Comparison of ENCODE assay signal across 10 mouse cellular contexts in genomic region chr11:103093862-103094833, GRCm38 (mm10). TPM values are rescaled to one million over a fixed set of nuclear protein-coding genes. Genes with fewer than 3 reads are reported as not detected.
A peak's percentile ranks its signal among the peaks of the same experiment; 100 is the strongest.
DNase-seq lines count a peak whose midpoint lies in the region; ATAC-seq and TF ChIP-seq lines count a peak whose summit lies in the region.
"Had no signal": no experiment of that assay in that cellular context is flagged by ENCODE, and none has a peak within 500 bp of the region (broad histone marks: within the 10 kb centered on the region; RNA-seq: fewer than 3 reads in every experiment).

No protein-coding gene starts in this region.

- peaks cover 10% of the 10 kb centered on the region; the same call in 1 of the 2 replicates for H3K4me1 ChIP-seq in brown adipose tissue, adult 24 weeks (ENCODE audit: control insufficient read depth, insufficient read depth, insufficient read length, low read length)
- peaks cover 21% of the 10 kb centered on the region for H3K4me1 ChIP-seq in intestine, embryonic 15.5 days (replicated peaks)
- no peaks in the 10 kb centered on the region for H3K4me1 ChIP-seq in midbrain, embryonic 14.5 days (ENCODE audit: control insufficient read depth, insufficient read depth, low read length)

- intact Hi-C loops in gastrocnemius, adult 2 months (cut with DNase I): no loop called here
- intact Hi-C loops in gastrocnemius, postnatal 36 days (cut with DNase I): no loop called here

- DNase-seq in gastrocnemius, adult 2 months: peak; percentile 73
- no peak for DNase-seq in gastrocnemius, postnatal 36 days
- peak; percentile 69 to 78 for DNase-seq in B cell, adult 2 months
- no peak for DNase-seq in midbrain, embryonic 14.5 days
- DNase-seq in ovary, postnatal 36 days (ENCODE audit: low spot score): no peak

- TF ChIP-seq CTCF in gastrocnemius, adult 2 months (IDR thresholded peaks at IDR 0.05): no peak

- H3K4me3 ChIP-seq in gastrocnemius, adult 2 months: peak overlapping the region; percentile 44
- H3K4me3 ChIP-seq in brown adipose tissue, adult 24 weeks (ENCODE audit: insufficient read depth, low read depth, low read length): no peak overlapping the region
- H3K4me3 ChIP-seq in intestine, embryonic 15.5 days (replicated peaks): no peak overlapping the region
- no peak overlapping the region for H3K4me3 ChIP-seq in midbrain, embryonic 14.5 days (replicated peaks; ENCODE audit: low read depth, low read length)
- H3K4me3 ChIP-seq: embryonic facial prominence, embryonic 15.5 days had no signal

- no peaks in the 10 kb centered on the region for H3K36me3 ChIP-seq in intestine, embryonic 15.5 days
- no peaks in the 10 kb centered on the region for H3K36me3 ChIP-seq in midbrain, embryonic 14.5 days (ENCODE audit: control insufficient read depth, insufficient read depth, low read length)
- H3K36me3 ChIP-seq: embryonic facial prominence, embryonic 15.5 days; G1E had no signal

- H3K27me3 ChIP-seq in intestine, embryonic 15.5 days (replicated peaks): no peaks in the 10 kb centered on the region
- H3K27me3 ChIP-seq in midbrain, embryonic 14.5 days (ENCODE audit: control insufficient read depth, insufficient read depth, low read length): peaks cover 3% of the 10 kb centered on the region; the same call in 1 of the 2 replicates
- H3K27me3 ChIP-seq: embryonic facial prominence, embryonic 15.5 days had no signal

- H3K27ac ChIP-seq in gastrocnemius, adult 2 months: peak overlapping the region; percentile 96
- H3K27ac ChIP-seq in brown adipose tissue, adult 24 weeks (replicated peaks; ENCODE audit: low read depth, low read length): 0 out of 2 replicates have a peak overlapping the region, but pooled peaks have one; percentile 40
- 0 out of 2 replicates have a peak overlapping the region, but pooled peaks have one; percentile 14 for H3K27ac ChIP-seq in intestine, embryonic 15.5 days
- H3K27ac ChIP-seq in midbrain, embryonic 14.5 days (replicated peaks; ENCODE audit: low read depth, low read length): no peak overlapping the region
- H3K27ac ChIP-seq: embryonic facial prominence, embryonic 15.5 days had no signal

- WGBS in intestine, embryonic 15.5 days: 61% methylated on average over 20 of the region's 20 CpGs
- 74% methylated on average over 20 of the region's 20 CpGs for WGBS in midbrain, embryonic 14.5 days

- H3K9ac ChIP-seq in intestine, embryonic 15.5 days: no peak overlapping the region
- no peak overlapping the region for H3K9ac ChIP-seq in midbrain, embryonic 14.5 days (replicated peaks; ENCODE audit: low read length)
- H3K9ac ChIP-seq: embryonic facial prominence, embryonic 15.5 days had no signal

- H3K4me2 ChIP-seq in intestine, embryonic 15.5 days (replicated peaks): no peak overlapping the region
- no peak overlapping the region for H3K4me2 ChIP-seq in midbrain, embryonic 14.5 days (ENCODE audit: low read length)
- H3K4me2 ChIP-seq: embryonic facial prominence, embryonic 15.5 days had no signal

- peak; percentile 64 for ATAC-seq in intestine, embryonic 15.5 days
- no peak for ATAC-seq in inflammation-experienced regulatory T-cells, adult 6 months
- ATAC-seq in midbrain, embryonic 14.5 days (ENCODE audit: low FRiP score, low TSS enrichment): no peak

- no peaks in the 10 kb centered on the region for H3K9me3 ChIP-seq in intestine, embryonic 15.5 days
- no peaks in the 10 kb centered on the region for H3K9me3 ChIP-seq in midbrain, embryonic 14.5 days (ENCODE audit: control insufficient read depth, low read length)
- H3K9me3 ChIP-seq: embryonic facial prominence, embryonic 15.5 days; G1E had no signal

RNA-seq across cellular contexts. Expression of gene Plcd3, which starts 7.3 kb away (rescaled TPM):
- 1 to 10 TPM; 4.6 to 5.9 TPM for total RNA-seq in gastrocnemius, adult 2 months (2021)
- total RNA-seq in gastrocnemius, postnatal 36 days (2021): 1 to 10 TPM; 3.8 to 4.0 TPM
- 6.1 and 6.2 TPM in 2 replicates for polyA plus RNA-seq in brown adipose tissue, adult 24 weeks (2012; ENCODE audit: insufficient read depth, insufficient read length, missing spikeins)
- polyA plus RNA-seq in intestine, embryonic 15.5 days (2015; fragmentation: Nextera tagmentation; extraction: Ambion mirVana): 1.8 and 2.0 TPM in 2 replicates
- polyA plus RNA-seq in inflammation-experienced regulatory T-cells, adult 6 months (2017; shearing (Covaris generic)): not detected
- 0.92 and 1.8 TPM in 2 replicates for polyA plus RNA-seq in midbrain, embryonic 14.5 days (2014; fragmentation: Nextera tagmentation; extraction: Ambion mirVana)
- polyA plus RNA-seq: G1E had no signal

RNA-seq across cellular contexts. Expression of gene Acbd4, which starts 7.3 kb away (rescaled TPM):
- total RNA-seq in gastrocnemius, adult 2 months (2021): 10 to 100 TPM; 24.2 to 28.6 TPM
- 10 to 100 TPM; 26.8 to 31.1 TPM for total RNA-seq in gastrocnemius, postnatal 36 days (2021)
- 95.3 and 183 TPM in 2 replicates for polyA plus RNA-seq in brown adipose tissue, adult 24 weeks (2012; ENCODE audit: insufficient read depth, insufficient read length, missing spikeins)
- polyA plus RNA-seq in intestine, embryonic 15.5 days (2015; fragmentation: Nextera tagmentation; extraction: Ambion mirVana): 17.4 and 22.0 TPM in 2 replicates
- polyA plus RNA-seq in inflammation-experienced regulatory T-cells, adult 6 months (2017; shearing (Covaris generic)): 10 to 100 TPM; 21.5 to 28.5 (median 25.4) TPM
- 8.0 and 8.4 TPM in 2 replicates for polyA plus RNA-seq in midbrain, embryonic 14.5 days (2014; fragmentation: Nextera tagmentation; extraction: Ambion mirVana)

RNA-seq across cellular contexts. Expression of gene Hexim1, which starts 21.9 kb away (rescaled TPM):
- total RNA-seq in gastrocnemius, adult 2 months (2021): 10 to 100 TPM; 18.6 to 21.8 TPM
- total RNA-seq in gastrocnemius, postnatal 36 days (2021): 10 to 100 TPM; 14.7 to 17.0 TPM
- 36.0 and 40.8 TPM in 2 replicates for polyA plus RNA-seq in brown adipose tissue, adult 24 weeks (2012; ENCODE audit: insufficient read depth, insufficient read length, missing spikeins)
- polyA plus RNA-seq in intestine, embryonic 15.5 days (2015; fragmentation: Nextera tagmentation; extraction: Ambion mirVana): 4.1 and 4.7 TPM in 2 replicates
- 1 to 10 TPM; 3.0 to 3.7 (median 3.5) TPM for polyA plus RNA-seq in inflammation-experienced regulatory T-cells, adult 6 months (2017; shearing (Covaris generic))
- 3.9 and 5.9 TPM in 2 replicates for polyA plus RNA-seq in midbrain, embryonic 14.5 days (2014; fragmentation: Nextera tagmentation; extraction: Ambion mirVana)

RNA-seq across cellular contexts. Expression of gene Hexim2, which starts 38.1 kb away (rescaled TPM):
- 1 to 10 TPM; 2.0 to 3.6 TPM for total RNA-seq in gastrocnemius, adult 2 months (2021)
- total RNA-seq in gastrocnemius, postnatal 36 days (2021): 1 to 10 TPM; 2.1 to 2.9 TPM
- 3.2 and 4.2 TPM in 2 replicates for polyA plus RNA-seq in brown adipose tissue, adult 24 weeks (2012; ENCODE audit: insufficient read depth, insufficient read length, missing spikeins)
- polyA plus RNA-seq in intestine, embryonic 15.5 days (2015; fragmentation: Nextera tagmentation; extraction: Ambion mirVana): 7.9 and 8.8 TPM in 2 replicates
- 1 to 10 TPM in 2 of 3 experiments, under 1 TPM in 1; 0.44 to 2.1 (median 2.0) TPM for polyA plus RNA-seq in inflammation-experienced regulatory T-cells, adult 6 months (2017; shearing (Covaris generic))
- polyA plus RNA-seq in midbrain, embryonic 14.5 days (2014; fragmentation: Nextera tagmentation; extraction: Ambion mirVana): 22.9 and 24.7 TPM in 2 replicates

Comparison
In these comparisons a context has a peak if more than half of its experiments do, and no peak if none do; other contexts are left out.
1. DNase-seq: peak in gastrocnemius, adult 2 months (single experiment) and B cell, adult 2 months (2 of 2); none in gastrocnemius, postnatal 36 days (0 of 2), midbrain, embryonic 14.5 days (single experiment) and ovary, postnatal 36 days (single experiment).